Mouse (Mus musculus): ENCODE results near the gene Gpx6. TPM values are rescaled to one million over a fixed set of nuclear protein-coding genes. Genes with fewer than 3 reads are reported as not detected.

Gene Gpx6
- not detected in 2 replicates for total RNA-seq (2017)

GRCm38 (mm10) chr13:21311926-21312325 is at the start of gene Gpx6:
TSS of gene Gpx6 (plus strand) at chr13:21312125.
- ATAC-seq (replicated peaks; ENCODE audit: low read depth, poor library complexity, severe bottlenecking): no peak

- ATAC-seq (replicated peaks; ENCODE audit: low read depth, poor library complexity, severe bottlenecking): no peak
Measured at GRCm38 (mm10) chr13:21262787-21263461, 49.0 kb upstream of the Gpx6 start.

- 0 out of 2 replicates have a peak, but pooled peaks have one; percentile 27 for ATAC-seq (replicated peaks; ENCODE audit: low read depth, poor library complexity, severe bottlenecking)
Measured at GRCm38 (mm10) chr13:21263910-21264309, 48.0 kb upstream of the Gpx6 start.

GRCm38 (mm10) chr13:21264366-21264765 is 47.6 kb upstream of the Gpx6 start:
- no peak for ATAC-seq (replicated peaks; ENCODE audit: low read depth, poor library complexity, severe bottlenecking)

GRCm38 (mm10) chr13:21265736-21266135 is 46.2 kb upstream of the Gpx6 start:
- ATAC-seq (replicated peaks; ENCODE audit: low read depth, poor library complexity, severe bottlenecking): no peak

GRCm38 (mm10) chr13:21267541-21267940 is 44.4 kb upstream of the Gpx6 start:
- ATAC-seq (replicated peaks; ENCODE audit: low read depth, poor library complexity, severe bottlenecking): no peak

- no peak for ATAC-seq (replicated peaks; ENCODE audit: low read depth, poor library complexity, severe bottlenecking)
Measured at GRCm38 (mm10) chr13:21268262-21268661, 43.7 kb upstream of the Gpx6 start.

- peak; percentile 43 for ATAC-seq (replicated peaks; ENCODE audit: low read depth, poor library complexity, severe bottlenecking)
Measured at GRCm38 (mm10) chr13:21275021-21275814, 36.7 kb upstream of the Gpx6 start.

- ATAC-seq (replicated peaks; ENCODE audit: low read depth, poor library complexity, severe bottlenecking): peak; percentile 26; the same call in 1 of the 2 replicates
Measured at GRCm38 (mm10) chr13:21275815-21276550, 35.9 kb upstream of the Gpx6 start.

GRCm38 (mm10) chr13:21276551-21276950 is 35.4 kb upstream of the Gpx6 start:
- ATAC-seq (replicated peaks; ENCODE audit: low read depth, poor library complexity, severe bottlenecking): no peak

- ATAC-seq (replicated peaks; ENCODE audit: low read depth, poor library complexity, severe bottlenecking): no peak
Measured at GRCm38 (mm10) chr13:21279076-21279475, 32.8 kb upstream of the Gpx6 start.

- peak; percentile 64 for ATAC-seq (replicated peaks; ENCODE audit: low read depth, poor library complexity, severe bottlenecking)
Measured at GRCm38 (mm10) chr13:21279559-21279958, 32.4 kb upstream of the Gpx6 start.

GRCm38 (mm10) chr13:21292631-21293030 is 19.3 kb upstream of the Gpx6 start, which contains the start of gene Gpx5:
TSS of gene Gpx5 (minus strand) at chr13:21292731.
- no peak for ATAC-seq (replicated peaks; ENCODE audit: low read depth, poor library complexity, severe bottlenecking)

- ATAC-seq (replicated peaks; ENCODE audit: low read depth, poor library complexity, severe bottlenecking): no peak
Measured at GRCm38 (mm10) chr13:21298557-21298956, 13.4 kb upstream of the Gpx6 start.

- no peak for ATAC-seq (replicated peaks; ENCODE audit: low read depth, poor library complexity, severe bottlenecking)
Measured at GRCm38 (mm10) chr13:21304483-21305066, 7.3 kb upstream of the Gpx6 start.

GRCm38 (mm10) chr13:21309788-21310187 is 2.1 kb upstream of the Gpx6 start:
- ATAC-seq (replicated peaks; ENCODE audit: low read depth, poor library complexity, severe bottlenecking): no peak

GRCm38 (mm10) chr13:21312854-21313253 is 929 bp downstream of the Gpx6 start:
- no peak for ATAC-seq (replicated peaks; ENCODE audit: low read depth, poor library complexity, severe bottlenecking)

- no peak for ATAC-seq (replicated peaks; ENCODE audit: low read depth, poor library complexity, severe bottlenecking)
Measured at GRCm38 (mm10) chr13:21313903-21314302, 2.0 kb downstream of the Gpx6 start.

- no peak for ATAC-seq (replicated peaks; ENCODE audit: low read depth, poor library complexity, severe bottlenecking)
Measured at GRCm38 (mm10) chr13:21320262-21320661, 8.3 kb downstream of the Gpx6 start.

- ATAC-seq (replicated peaks; ENCODE audit: low read depth, poor library complexity, severe bottlenecking): no peak
Measured at GRCm38 (mm10) chr13:21321890-21322494, 10.1 kb downstream of the Gpx6 start.

All from common myeloid progenitor, adult 5-6 weeks (primary cell).